In genomic region chr7:110727049-110727448, GRCm38 (mm10) we compare ENCODE assay signal across 10 mouse cellular contexts. TPM values are rescaled to one million over a fixed set of nuclear protein-coding genes. Genes with fewer than 3 reads are reported as not detected.
DNase-seq lines count a peak whose midpoint lies in the region; ATAC-seq and TF ChIP-seq lines count a peak whose summit lies in the region.
"Had no signal": no experiment of that assay in that cellular context is flagged by ENCODE, and none has a peak within 500 bp of the region (broad histone marks: within the 10 kb centered on the region; RNA-seq: fewer than 3 reads in every experiment).

No protein-coding gene starts in this region.

- no peak overlapping the region for H3K9ac ChIP-seq in liver, embryonic 12.5 days
- no peak overlapping the region for H3K9ac ChIP-seq in embryonic facial prominence, embryonic 14.5 days (ENCODE audit: low read depth, low read length)
- no peak overlapping the region for H3K9ac ChIP-seq in liver, embryonic 11.5 days (ENCODE audit: low read depth, low read length)
- no peak overlapping the region for H3K9ac ChIP-seq in neural tube, embryonic 11.5 days (ENCODE audit: low read length)

- H3K4me2 ChIP-seq in liver, embryonic 12.5 days: no peak overlapping the region
- H3K4me2 ChIP-seq in embryonic facial prominence, embryonic 14.5 days (ENCODE audit: low read depth, low read length): no peak overlapping the region
- no peak overlapping the region for H3K4me2 ChIP-seq in liver, embryonic 11.5 days
- H3K4me2 ChIP-seq in neural tube, embryonic 11.5 days (ENCODE audit: low read depth): no peak overlapping the region

- H3K27me3 ChIP-seq in liver, embryonic 12.5 days (replicated peaks): 0 out of 2 replicates have a peak, but pooled peaks cover 6% of the 10 kb centered on the region
- no peaks in the 10 kb centered on the region for H3K27me3 ChIP-seq in embryonic facial prominence, embryonic 14.5 days (replicated peaks; ENCODE audit: control insufficient read depth, insufficient read depth, low read length)
- H3K27me3 ChIP-seq in liver, embryonic 11.5 days (replicated peaks; ENCODE audit: control insufficient read depth, insufficient read depth, low read length): no peaks in the 10 kb centered on the region
- no peaks in the 10 kb centered on the region for H3K27me3 ChIP-seq in neural tube, embryonic 11.5 days (ENCODE audit: control insufficient read depth, insufficient read depth, low read length)

- WGBS in liver, embryonic 12.5 days (ENCODE audit: insufficient replicate concordance): 26% methylated on average over 2 of the region's 2 CpGs
- WGBS in bone marrow, adult 2 months: 34% methylated on average over 2 of the region's 2 CpGs
- WGBS in embryonic facial prominence, embryonic 14.5 days: 40% methylated on average over 2 of the region's 2 CpGs
- 35% methylated on average over 2 of the region's 2 CpGs for WGBS in liver, embryonic 11.5 days
- WGBS in neural tube, embryonic 11.5 days: 32% methylated on average over 2 of the region's 2 CpGs

- H3K27ac ChIP-seq in liver, embryonic 12.5 days: no peak overlapping the region
- H3K27ac ChIP-seq in bone marrow, adult 2 months (ENCODE audit: control insufficient read depth, insufficient read depth, low read depth, low read length, poor library complexity): no peak overlapping the region
- no peak overlapping the region for H3K27ac ChIP-seq in embryonic facial prominence, embryonic 14.5 days (replicated peaks; ENCODE audit: low read depth, low read length)
- no peak overlapping the region for H3K27ac ChIP-seq in liver, embryonic 11.5 days (ENCODE audit: low read depth, low read length)
- no peak overlapping the region for H3K27ac ChIP-seq in neural tube, embryonic 11.5 days (ENCODE audit: low read depth, low read length)

- H3K4me1 ChIP-seq in liver, embryonic 12.5 days: no peaks in the 10 kb centered on the region
- H3K4me1 ChIP-seq in bone marrow, adult 2 months (ENCODE audit: control insufficient read depth, insufficient read depth, low read length): no peaks in the 10 kb centered on the region
- 0 out of 2 replicates have a peak, but pooled peaks cover 6% of the 10 kb centered on the region for H3K4me1 ChIP-seq in embryonic facial prominence, embryonic 14.5 days (ENCODE audit: control insufficient read depth, insufficient read depth, low read length)
- no peaks in the 10 kb centered on the region for H3K4me1 ChIP-seq in liver, embryonic 11.5 days (replicated peaks; ENCODE audit: control insufficient read depth, insufficient read depth, low read length)
- H3K4me1 ChIP-seq in neural tube, embryonic 11.5 days (ENCODE audit: control insufficient read depth, insufficient read depth, low read length): peaks cover 5% of the 10 kb centered on the region; the same call in 1 of the 2 replicates

- peak; percentile 62 for DNase-seq in liver
- peak; percentile 87 for DNase-seq in embryonic facial prominence, embryonic 14.5 days (ENCODE audit: low spot score)
- DNase-seq in kidney, adult 8-10 months: peak; percentile 48 to 57
- DNase-seq in liver, embryonic 11.5 days (ENCODE audit: low spot score): no peak
- DNase-seq in neural tube, embryonic 11.5 days (ENCODE audit: low spot score): peak; percentile 34
- no peak for DNase-seq in ovary, adult 18-20 months (ENCODE audit: low spot score)

- TF ChIP-seq POLR2A in bone marrow, adult 2 months (IDR thresholded peaks at IDR 0.05; ENCODE audit: borderline replicate concordance, control insufficient read depth, low read depth, low read length): no peak

- no peak overlapping the region for H3K4me3 ChIP-seq in liver, embryonic 12.5 days
- no peak overlapping the region for H3K4me3 ChIP-seq in bone marrow, adult 2 months (replicated peaks; ENCODE audit: control insufficient read depth, low read depth, low read length)
- no peak overlapping the region for H3K4me3 ChIP-seq in embryonic facial prominence, embryonic 14.5 days (ENCODE audit: low read depth, low read length)
- no peak overlapping the region for H3K4me3 ChIP-seq in liver, embryonic 11.5 days (ENCODE audit: low read depth, low read length)
- H3K4me3 ChIP-seq in neural tube, embryonic 11.5 days (ENCODE audit: low read depth, low read length): no peak overlapping the region
- H3K4me3 ChIP-seq: erythroblast, embryonic 14.5 days; myocyte had no signal

- H3K36me3 ChIP-seq in liver, embryonic 12.5 days: no peaks in the 10 kb centered on the region
- H3K36me3 ChIP-seq in embryonic facial prominence, embryonic 14.5 days (ENCODE audit: control insufficient read depth, insufficient read depth, low read length): no peaks in the 10 kb centered on the region
- no peaks in the 10 kb centered on the region for H3K36me3 ChIP-seq in liver, embryonic 11.5 days (ENCODE audit: control insufficient read depth, insufficient read depth, low read length)
- no peaks in the 10 kb centered on the region for H3K36me3 ChIP-seq in neural tube, embryonic 11.5 days (ENCODE audit: control insufficient read depth, insufficient read depth, low read length)

- TF ChIP-seq CTCF in bone marrow, adult 2 months (IDR thresholded peaks at IDR 0.05; ENCODE audit: control insufficient read depth, insufficient read depth, low read length): peak; percentile 45

- H3K9me3 ChIP-seq in liver, embryonic 12.5 days (replicated peaks): no peaks in the 10 kb centered on the region
- no peaks in the 10 kb centered on the region for H3K9me3 ChIP-seq in embryonic facial prominence, embryonic 14.5 days (ENCODE audit: control insufficient read depth, low read length)
- H3K9me3 ChIP-seq in liver, embryonic 11.5 days (ENCODE audit: control insufficient read depth, low read length): no peaks in the 10 kb centered on the region
- H3K9me3 ChIP-seq in neural tube, embryonic 11.5 days (ENCODE audit: control insufficient read depth, low read length): no peaks in the 10 kb centered on the region

- no peak for ATAC-seq in liver, embryonic 12.5 days
- ATAC-seq in embryonic facial prominence, embryonic 14.5 days (ENCODE audit: low read depth): peak; percentile 56; the same call in 1 of the 2 replicates
- 0 out of 2 replicates have a peak, but pooled peaks have one; percentile 26 for ATAC-seq in liver, embryonic 11.5 days (replicated peaks; ENCODE audit: low FRiP score)
- ATAC-seq in neural tube, embryonic 11.5 days (ENCODE audit: insufficient read depth, low FRiP score, low TSS enrichment): no peak

RNA-seq across cellular contexts. Expression of gene Ampd3, which starts 41.0 kb away (rescaled TPM):
- 33.7 and 34.2 TPM in 2 replicates for polyA plus RNA-seq in liver, embryonic 12.5 days (2016; fragmentation: Nextera tagmentation; extraction: Ambion mirVana)
- 25.5 and 36.5 TPM in 2 replicates for polyA plus RNA-seq in bone marrow, adult 2 months (2011; ENCODE audit: insufficient read depth, insufficient read length, low replicate concordance, missing spikeins)
- polyA plus RNA-seq in embryonic facial prominence, embryonic 14.5 days (2014; fragmentation: Nextera tagmentation; extraction: Ambion mirVana): 7.0 and 7.8 TPM in 2 replicates
- polyA plus RNA-seq in liver, embryonic 11.5 days (2014; fragmentation: Nextera tagmentation; extraction: Ambion mirVana): 39.5 and 41.1 TPM in 2 replicates
- 1.5 TPM in 2 replicates for polyA plus RNA-seq in neural tube, embryonic 11.5 days (2014; fragmentation: Nextera tagmentation; extraction: Ambion mirVana)

Comparison
In these comparisons a context has a peak if more than half of its experiments do, and no peak if none do; other contexts are left out.
1. DNase-seq: peak in liver (single experiment), embryonic facial prominence, embryonic 14.5 days (single experiment), kidney, adult 8-10 months (2 of 2) and neural tube, embryonic 11.5 days (single experiment); none in liver, embryonic 11.5 days (single experiment) and ovary, adult 18-20 months (single experiment).
2. ATAC-seq: peak in embryonic facial prominence, embryonic 14.5 days (single experiment) and liver, embryonic 11.5 days (single experiment); none in liver, embryonic 12.5 days (single experiment) and neural tube, embryonic 11.5 days (single experiment).